Mouse (Mus musculus) heart, adult 8-10 months (tissue): ENCODE measurements at regions not wholly inside any gene's neighbourhood (a gene's known extent, or its start where the extent isn't known, plus 50 kb on each side); places are given as distances from the start of the nearest gene placed in this dataset.

Experiments used
- DNase-seq: peaks from one replicate; pipeline ENCODE4 v3.0.0; 2022; ENCODE audit warnings: low spot score

GRCm38 (mm10) chr1:4672344-4672743 lies 135.3 kb upstream of the Gm37988 start:
- no peak for DNase-seq

GRCm38 (mm10) chr1:4687605-4688004 lies 120.1 kb upstream of the Gm37988 start:
- no peak for DNase-seq

- no peak for DNase-seq
Measured at GRCm38 (mm10) chr1:4689096-4689495, 118.6 kb upstream of the Gm37988 start.

- DNase-seq = no peak
Measured at GRCm38 (mm10) chr1:4703316-4703715, 104.4 kb upstream of the Gm37988 start.

- peak; percentile 74 for DNase-seq
Measured at GRCm38 (mm10) chr1:4706171-4706570, 101.5 kb upstream of the Gm37988 start.

GRCm38 (mm10) chr1:4722333-4722931 lies 85.3 kb upstream of the Gm37988 start:
- DNase-seq = no peak
